Mouse (Mus musculus): ENCODE measurements around the gene Pde4c.

- TF ChIP-seq CTCF (IDR thresholded peaks at IDR 0.05; ENCODE audit: insufficient read depth, low read depth, low read length) (no peak), POLR2A (IDR thresholded peaks at IDR 0.05; ENCODE audit: insufficient read depth, low read depth, low read length) (no peak)
Measured at GRCm38 (mm10) chr8:70674109-70674508, 49.4 kb upstream of the Pde4c start.
